Mouse (Mus musculus) hindbrain, embryonic 10.5 days (tissue): ENCODE measurements at regions not wholly inside any gene's neighbourhood (a gene's known extent, or its start where the extent isn't known, plus 50 kb on each side); places are given as distances from the start of the nearest gene placed in this dataset.

ENCODE experiments used
- DNase-seq: peaks from one replicate; pipeline ENCODE4 v3.0.0-alpha.2; 2017; ENCODE audit warnings: low spot score
- H3K27ac ChIP-seq: fragments of 300-500 bp; sonication (generic); 2 replicates; pipeline ENCODE4 v1.5.1; 2016; ENCODE audit warnings: mild to moderate bottlenecking, moderate library complexity
- H3K27me3 ChIP-seq: fragments of 300-500 bp; sonication (generic); 2 replicates; pipeline ENCODE4 v1.6.1; 2016; ENCODE audit warnings: mild to moderate bottlenecking; ENCODE audit not compliant: poor library complexity, insufficient read depth, severe bottlenecking
- H3K36me3 ChIP-seq: fragments of 300-500 bp; sonication (generic); 2 replicates; pipeline ENCODE4 v1.6.1; 2016; ENCODE audit warnings: mild to moderate bottlenecking, moderate library complexity
- H3K4me1 ChIP-seq: fragments of 300-500 bp; sonication (generic); replicated peaks from 2 replicates; pipeline ENCODE4 v1.6.1; 2016; ENCODE audit warnings: mild to moderate bottlenecking
- H3K4me3 ChIP-seq: fragments of 300-500 bp; sonication (generic); 2 replicates; pipeline ENCODE4 v1.5.1; 2016; ENCODE audit warnings: mild to moderate bottlenecking, moderate library complexity
- H3K9me3 ChIP-seq: fragments of 300-500 bp; sonication (generic); 2 replicates; pipeline ENCODE4 v1.6.1; 2016; ENCODE audit warnings: mild to moderate bottlenecking, moderate library complexity
- WGBS: fragments of 180-500 bp; shearing (Covaris S2); methylation state at CpG from one replicate; pipeline ENCODE4 v1.1.7; 2016; 5-methylcytosine and 5-hydroxymethylcytosine counted together

GRCm38 (mm10) chr6:31250526-31250925 lies 148.0 kb upstream of the Mkln1 start:
- H3K27ac ChIP-seq, result no peak overlapping the region
- 73% methylated on average over 2 of the region's 2 CpGs for WGBS
- H3K36me3 ChIP-seq, result no peaks in the 10 kb centered on the region
- no peaks in the 10 kb centered on the region for H3K27me3 ChIP-seq
- DNase-seq, result no peak
- H3K9me3 ChIP-seq, result no peaks in the 10 kb centered on the region
- H3K4me1 ChIP-seq, result peaks cover 7% of the 10 kb centered on the region; the same call in 1 of the 2 replicates
- no peak overlapping the region for H3K4me3 ChIP-seq

- WGBS, result 24% methylated on average over 15 of the region's 15 CpGs
- no peaks in the 10 kb centered on the region for H3K9me3 ChIP-seq
- peaks cover 7% of the 10 kb centered on the region; the same call in 1 of the 2 replicates for H3K4me1 ChIP-seq
- DNase-seq, result peak; percentile 51
- H3K27ac ChIP-seq, result no peak overlapping the region; the same call in 1 of the 2 replicates
- H3K4me3 ChIP-seq, result peak overlapping the region; percentile 29
- no peaks in the 10 kb centered on the region for H3K36me3 ChIP-seq
- no peaks in the 10 kb centered on the region for H3K27me3 ChIP-seq
These were observed 145.1 kb upstream of the Mkln1 start for GRCm38 (mm10) chr6:31253251-31253935.

GRCm38 (mm10) chr6:31260645-31261345 lies 137.7 kb upstream of the Mkln1 start:
- 86% methylated on average over 10 of the region's 10 CpGs for WGBS
- H3K9me3 ChIP-seq, result no peaks in the 10 kb centered on the region
- H3K4me1 ChIP-seq, result no peaks in the 10 kb centered on the region
- no peak overlapping the region for H3K27ac ChIP-seq
- H3K36me3 ChIP-seq, result no peaks in the 10 kb centered on the region
- no peak for DNase-seq
- H3K4me3 ChIP-seq, result no peak overlapping the region
- no peaks in the 10 kb centered on the region for H3K27me3 ChIP-seq

GRCm38 (mm10) chr6:31261797-31262540 lies 136.6 kb upstream of the Mkln1 start:
- H3K4me3 ChIP-seq, result no peak overlapping the region
- H3K27me3 ChIP-seq, result no peaks in the 10 kb centered on the region
- WGBS, result 92% methylated on average over 15 of the region's 15 CpGs
- no peaks in the 10 kb centered on the region for H3K4me1 ChIP-seq
- no peaks in the 10 kb centered on the region for H3K9me3 ChIP-seq
- no peaks in the 10 kb centered on the region for H3K36me3 ChIP-seq
- H3K27ac ChIP-seq, result no peak overlapping the region
- DNase-seq, result no peak

- H3K27me3 ChIP-seq, result no peaks in the 10 kb centered on the region
- no peaks in the 10 kb centered on the region for H3K36me3 ChIP-seq
- WGBS, result 85% methylated on average over 8 of the region's 8 CpGs
- H3K27ac ChIP-seq, result no peak overlapping the region
- no peak overlapping the region for H3K4me3 ChIP-seq
- H3K9me3 ChIP-seq, result no peaks in the 10 kb centered on the region
- no peak for DNase-seq
- H3K4me1 ChIP-seq, result no peaks in the 10 kb centered on the region
These were observed 135.9 kb upstream of the Mkln1 start for GRCm38 (mm10) chr6:31262651-31263050.

GRCm38 (mm10) chr6:31263821-31264220 lies 134.7 kb upstream of the Mkln1 start:
- H3K27me3 ChIP-seq, result no peaks in the 10 kb centered on the region
- no peaks in the 10 kb centered on the region for H3K9me3 ChIP-seq
- WGBS, result 89% methylated on average over 6 of the region's 6 CpGs

DNA sequence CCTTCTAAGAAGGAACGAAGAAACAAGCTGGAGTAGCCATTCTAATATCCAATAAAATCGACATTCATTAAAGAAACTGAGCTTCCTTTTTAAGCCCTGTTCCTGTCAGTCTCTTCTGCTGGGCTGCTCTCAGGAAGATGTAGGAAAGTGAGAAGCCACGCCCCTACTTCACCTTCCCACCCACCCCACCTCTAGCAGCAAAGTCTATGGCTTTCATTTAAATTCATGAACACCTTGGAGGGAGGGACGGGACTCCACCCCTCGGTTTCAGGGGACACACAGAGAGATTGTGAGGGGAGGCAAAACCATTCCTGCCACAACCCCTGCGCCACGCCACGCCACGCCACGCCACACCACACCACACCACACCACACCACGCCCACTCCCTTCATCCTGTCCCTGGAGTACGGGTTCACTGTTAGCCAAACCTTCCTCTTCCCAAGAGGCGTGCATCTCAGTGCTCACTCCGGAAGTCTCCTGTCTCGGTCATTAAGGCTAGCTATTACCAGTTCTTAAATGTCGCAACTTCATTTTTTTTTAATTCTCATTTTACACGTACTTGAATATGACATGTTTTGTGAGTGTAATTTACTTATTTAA lies 132.0 kb upstream of the Mkln1 start:
- H3K27ac ChIP-seq, result no peak overlapping the region
- H3K27me3 ChIP-seq, result no peaks in the 10 kb centered on the region
- WGBS, result 80% methylated on average over 17 of the region's 17 CpGs
- H3K4me3 ChIP-seq, result no peak overlapping the region
- no peaks in the 10 kb centered on the region for H3K4me1 ChIP-seq
- no peaks in the 10 kb centered on the region for H3K9me3 ChIP-seq
- DNase-seq, result no peak
- H3K36me3 ChIP-seq, result no peaks in the 10 kb centered on the region

More at GRCm38 (mm10) chr6:31263821-31264220, 134.7 kb upstream of the Mkln1 start:
- H3K36me3 ChIP-seq, result no peaks in the 10 kb centered on the region
- no peak for DNase-seq
- no peaks in the 10 kb centered on the region for H3K4me1 ChIP-seq
- H3K4me3 ChIP-seq, result no peak overlapping the region
- H3K27ac ChIP-seq, result no peak overlapping the region

GRCm38 (mm10) chr6:31268057-31268456 lies 130.5 kb upstream of the Mkln1 start:
- WGBS, result 65% methylated on average over 2 of the region's 2 CpGs
- DNase-seq, result no peak
- Histone ChIP-seq H3K27ac (no peak overlapping the region), H3K4me1 (no peaks in the 10 kb centered on the region), H3K9me3 (no peaks in the 10 kb centered on the region), H3K4me3 (no peak overlapping the region), H3K36me3 (no peaks in the 10 kb centered on the region), H3K27me3 (no peaks in the 10 kb centered on the region)

GRCm38 (mm10) chr6:31273816-31274215 lies 124.7 kb upstream of the Mkln1 start:
- Histone ChIP-seq H3K9me3 (no peaks in the 10 kb centered on the region), H3K36me3 (no peaks in the 10 kb centered on the region), H3K27me3 (no peaks in the 10 kb centered on the region), H3K27ac (no peak overlapping the region), H3K4me1 (peaks cover 10% of the 10 kb centered on the region), H3K4me3 (no peak overlapping the region)
- DNase-seq, result no peak
- 43% methylated on average over 5 of the region's 5 CpGs for WGBS

DNA sequence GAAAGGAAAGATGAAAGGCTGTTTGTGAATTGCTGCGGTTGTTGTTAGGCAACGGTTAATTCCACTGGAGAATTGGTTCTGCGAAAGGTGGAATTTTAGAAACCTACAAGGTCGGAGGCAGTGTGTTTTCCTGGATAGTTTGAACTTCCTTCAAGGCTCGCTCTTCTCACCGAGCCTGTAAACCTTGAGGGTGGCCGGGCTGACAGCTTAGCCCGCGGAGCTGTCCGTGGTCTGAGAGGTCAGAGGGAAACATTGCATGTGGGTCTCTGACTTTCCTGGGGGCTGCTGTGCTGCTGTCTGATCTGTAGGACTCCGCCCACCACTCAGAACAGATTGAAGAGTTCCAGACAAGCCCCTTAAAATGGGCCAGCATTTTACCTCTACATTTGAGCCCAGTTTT lies 124.3 kb upstream of the Mkln1 start:
- Histone ChIP-seq H3K9me3 (no peaks in the 10 kb centered on the region), H3K4me1 (peaks cover 10% of the 10 kb centered on the region), H3K36me3 (no peaks in the 10 kb centered on the region), H3K27ac (no peak overlapping the region), H3K4me3 (no peak overlapping the region), H3K27me3 (no peaks in the 10 kb centered on the region)
- WGBS, result 31% methylated on average over 11 of the region's 11 CpGs
- DNase-seq, result peak; percentile 36

GRCm38 (mm10) chr6:31277792-31278191 lies 120.7 kb upstream of the Mkln1 start:
- H3K27ac ChIP-seq, result no peak overlapping the region
- no peaks in the 10 kb centered on the region for H3K9me3 ChIP-seq
- no peaks in the 10 kb centered on the region for H3K36me3 ChIP-seq
- H3K4me1 ChIP-seq, result peaks cover 10% of the 10 kb centered on the region
- H3K4me3 ChIP-seq, result no peak overlapping the region
- WGBS, result 78% methylated on average over 9 of the region's 9 CpGs
- DNase-seq, result no peak
- no peaks in the 10 kb centered on the region for H3K27me3 ChIP-seq

GRCm38 (mm10) chr6:31283973-31284372 lies 114.6 kb upstream of the Mkln1 start:
- H3K27ac ChIP-seq, result no peak overlapping the region

More at GRCm38 (mm10) chr6:31283973-31284372, 114.6 kb upstream of the Mkln1 start:
- 65% methylated on average over 8 of the region's 8 CpGs for WGBS
- Histone ChIP-seq H3K36me3 (no peaks in the 10 kb centered on the region), H3K9me3 (no peaks in the 10 kb centered on the region), H3K27me3 (no peaks in the 10 kb centered on the region), H3K4me1 (peaks cover 19% of the 10 kb centered on the region), H3K4me3 (no peak overlapping the region)
- no peak for DNase-seq
